Mouse (Mus musculus) lung, adult 2 months (tissue): Measurements from ENCODE around the gene Bst1.

Experiments
- CTCF ChIP-seq: fragments of 200-500 bp; IDR thresholded peaks from 2 replicates; pipeline ENCODE4 v1.5.1; 2011; ENCODE audit warnings: mild to moderate bottlenecking, low read length, control low read depth; ENCODE audit not compliant: insufficient read depth
- POLR2A ChIP-seq: fragments of 200-500 bp; IDR thresholded peaks from 2 replicates; pipeline ENCODE4 v1.6.1; 2011; ENCODE audit warnings: low read depth, mild to moderate bottlenecking, control low read depth, low read length, borderline replicate concordance; ENCODE audit errors: extremely low read depth

- TF ChIP-seq POLR2A (no peak), CTCF (no peak)
These were observed 66.6 kb downstream of the Bst1 start for GRCm38 (mm10) chr5:43885060-43885820.
